Mouse (Mus musculus) cerebellum, adult 9-10 months (tissue): Measurements from ENCODE around the gene Nle1.
A peak's percentile ranks its signal among the peaks of the same experiment; 100 is the strongest.
"Not testable (repeated sequence)": the region's sequence is repeated elsewhere in the genome, so short reads cannot be mapped to it uniquely, and the experiment has no call there.

Source experiments
- DNase-seq: peaks from one replicate; pipeline ENCODE4 v3.0.0; 2022

Nle1 gene

DNA sequence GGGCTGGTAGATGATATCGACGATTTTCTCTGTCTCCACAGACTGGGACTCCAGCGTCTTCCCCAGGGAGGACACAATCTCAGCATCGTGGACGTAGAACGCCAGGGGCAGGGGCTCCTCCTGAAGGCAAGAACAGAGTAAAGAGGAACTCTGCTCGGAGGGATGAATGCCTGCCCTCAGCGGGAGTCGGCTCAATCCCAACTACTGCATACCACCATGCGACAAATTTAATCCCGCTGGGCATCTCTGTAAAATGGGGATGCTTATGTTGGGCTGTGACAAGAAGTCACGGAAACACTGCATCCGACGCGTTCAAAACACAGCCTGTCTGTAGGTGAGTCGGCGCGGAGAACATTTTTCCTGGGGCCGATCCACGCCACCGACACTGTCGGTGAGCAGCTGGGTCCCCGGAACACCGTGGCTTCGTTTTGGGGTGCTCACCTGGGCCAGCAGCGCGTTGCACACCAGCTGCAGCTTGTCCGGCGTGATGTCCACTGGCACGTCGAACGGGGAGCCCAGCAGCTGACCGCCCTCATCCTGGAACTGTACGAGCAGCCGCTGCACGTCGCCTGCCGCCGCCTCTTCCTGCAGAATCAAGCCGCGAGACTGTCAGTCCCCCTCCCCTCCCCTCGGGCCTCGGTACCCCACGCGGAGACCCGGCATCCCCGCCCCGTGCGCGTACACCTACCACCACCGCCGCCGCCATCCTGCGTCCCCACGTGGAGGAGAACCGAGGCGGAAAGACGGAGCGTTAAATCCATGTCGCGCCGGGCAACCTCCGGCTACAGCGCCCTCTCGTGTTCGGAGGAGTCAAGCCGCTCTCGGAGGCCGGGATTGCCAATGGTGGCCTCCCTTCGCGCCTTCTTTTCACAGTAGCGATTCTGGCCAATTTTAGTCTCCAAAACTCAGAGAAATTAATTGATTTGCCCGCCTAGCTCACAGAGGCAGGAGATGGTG is at the start of gene Nle1:
TSS of gene Nle1 (minus strand) at position 761 of the 957 bp plus-strand sequence.
- DNase-seq = peak; percentile 91

DNA sequence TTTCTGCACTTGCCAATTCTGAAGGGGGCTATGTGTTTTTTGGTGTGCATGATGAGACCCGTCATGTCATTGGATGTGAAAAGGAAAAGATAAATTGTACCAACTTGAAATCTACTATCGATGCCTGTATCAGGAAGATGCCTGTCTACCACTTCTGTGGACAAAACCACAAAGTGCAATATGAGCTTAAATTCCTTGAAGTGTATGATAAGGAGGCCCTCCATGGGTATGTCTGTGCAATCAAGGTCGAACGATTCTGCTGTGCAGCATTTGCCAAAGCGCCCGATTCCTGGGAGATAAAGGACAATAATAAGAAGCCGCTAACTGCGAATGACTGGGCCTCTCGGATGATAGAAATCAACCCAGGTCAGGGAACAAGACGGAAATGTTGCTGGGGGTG is 48.7 kb upstream of the Nle1 start:
- no peak for DNase-seq

DNA sequence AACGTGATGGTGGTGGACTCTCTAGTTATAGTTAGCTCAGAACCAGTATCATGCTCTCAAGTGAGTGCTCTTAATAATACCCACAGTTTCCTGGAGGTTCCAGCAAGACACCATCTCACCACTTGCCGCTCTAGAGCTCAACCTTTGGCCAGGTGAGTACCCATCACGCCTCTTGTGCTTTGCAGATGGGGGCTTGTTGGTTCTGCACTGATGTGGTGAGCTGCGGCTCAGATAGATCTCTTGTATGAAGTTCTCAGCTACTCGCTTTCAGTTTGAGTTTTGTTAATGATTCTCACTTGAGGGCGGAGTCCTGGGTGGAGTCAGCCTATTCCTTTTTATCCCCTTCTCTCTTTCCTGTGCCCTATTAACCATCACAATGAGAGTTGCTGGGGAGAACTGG is 46.4 kb upstream of the Nle1 start:
- DNase-seq = no peak

DNA sequence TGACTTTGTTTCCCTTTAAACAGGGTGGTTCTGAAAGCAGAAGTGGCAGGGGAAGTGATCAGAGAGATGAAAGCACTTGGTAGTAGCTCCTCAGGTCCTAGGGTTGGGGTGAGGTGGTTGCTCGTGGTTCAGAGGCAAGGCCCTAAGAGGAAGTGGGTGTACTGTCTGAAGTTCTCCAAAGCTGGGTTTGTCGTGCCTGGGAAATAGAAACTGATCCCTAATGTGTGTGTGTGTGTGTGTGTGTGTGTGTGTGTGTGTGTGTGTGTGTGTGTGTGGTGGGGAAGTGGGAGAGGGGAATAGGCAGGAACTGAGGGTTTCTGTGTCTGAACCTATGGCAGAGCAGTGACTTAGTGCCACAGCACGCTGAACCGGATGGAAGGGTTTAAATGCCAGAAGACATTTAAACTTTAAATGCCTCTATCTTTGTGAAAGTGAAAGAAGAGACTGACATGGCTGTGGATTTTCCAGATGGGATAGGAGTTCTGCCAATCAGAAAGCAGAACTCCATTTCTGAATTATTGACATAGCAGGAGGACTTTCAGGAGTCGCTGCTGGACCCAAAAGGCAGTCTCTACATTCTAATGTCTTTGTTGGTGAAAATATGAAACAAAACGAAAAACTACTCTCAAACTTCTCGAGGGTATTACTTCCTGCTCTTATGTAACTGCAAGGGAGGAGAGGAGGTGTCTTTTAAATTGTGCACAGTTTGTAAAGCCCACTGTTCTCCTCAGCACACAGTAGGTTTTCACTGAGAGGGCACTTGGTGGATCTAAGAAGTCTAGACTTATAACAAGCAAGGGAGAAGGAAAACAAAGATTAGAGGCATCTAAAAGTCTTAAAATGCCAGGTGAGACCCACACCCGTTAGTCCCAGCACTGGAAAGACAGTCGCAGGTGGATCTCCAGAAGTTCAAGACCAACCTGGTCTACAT is 44.7 kb upstream of the Nle1 start:
- DNase-seq = no peak

DNA sequence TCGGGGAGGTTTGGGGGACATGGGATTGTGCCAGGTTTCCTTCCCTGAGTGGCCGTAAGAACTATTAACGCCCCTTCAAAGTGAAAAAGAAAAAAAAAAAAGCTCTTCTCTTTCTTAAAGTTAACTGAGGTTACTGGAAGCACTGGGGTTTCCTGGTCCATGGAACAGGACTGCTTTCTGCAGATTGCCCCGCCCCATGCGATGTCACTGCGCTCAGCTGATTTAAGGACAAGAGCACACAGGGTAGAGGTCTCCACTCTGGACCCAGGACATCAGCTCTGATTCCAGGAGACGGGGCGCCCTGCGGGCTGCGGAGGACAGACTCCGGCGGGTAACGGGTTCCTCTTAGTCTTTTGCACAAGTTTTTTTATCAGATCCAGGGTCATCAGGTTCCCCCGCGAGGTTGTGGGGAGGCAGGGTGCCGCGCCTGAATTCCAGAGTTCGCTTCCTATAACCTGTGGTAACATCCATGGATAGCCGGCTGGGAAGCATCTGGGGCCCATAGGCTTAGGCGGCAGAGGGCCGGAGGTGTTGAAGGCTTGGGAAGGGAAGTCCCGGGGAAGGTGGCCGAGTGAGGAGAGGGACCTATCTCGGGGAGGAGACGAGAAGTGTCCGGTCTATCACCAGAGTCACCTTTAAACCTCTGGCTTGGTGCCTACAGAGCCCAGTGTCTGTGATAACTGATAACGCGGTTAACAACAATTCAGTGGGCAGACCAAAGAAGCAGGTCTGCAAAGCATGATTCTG is 43.8 kb upstream of the Nle1 start:
- no peak for DNase-seq

DNA sequence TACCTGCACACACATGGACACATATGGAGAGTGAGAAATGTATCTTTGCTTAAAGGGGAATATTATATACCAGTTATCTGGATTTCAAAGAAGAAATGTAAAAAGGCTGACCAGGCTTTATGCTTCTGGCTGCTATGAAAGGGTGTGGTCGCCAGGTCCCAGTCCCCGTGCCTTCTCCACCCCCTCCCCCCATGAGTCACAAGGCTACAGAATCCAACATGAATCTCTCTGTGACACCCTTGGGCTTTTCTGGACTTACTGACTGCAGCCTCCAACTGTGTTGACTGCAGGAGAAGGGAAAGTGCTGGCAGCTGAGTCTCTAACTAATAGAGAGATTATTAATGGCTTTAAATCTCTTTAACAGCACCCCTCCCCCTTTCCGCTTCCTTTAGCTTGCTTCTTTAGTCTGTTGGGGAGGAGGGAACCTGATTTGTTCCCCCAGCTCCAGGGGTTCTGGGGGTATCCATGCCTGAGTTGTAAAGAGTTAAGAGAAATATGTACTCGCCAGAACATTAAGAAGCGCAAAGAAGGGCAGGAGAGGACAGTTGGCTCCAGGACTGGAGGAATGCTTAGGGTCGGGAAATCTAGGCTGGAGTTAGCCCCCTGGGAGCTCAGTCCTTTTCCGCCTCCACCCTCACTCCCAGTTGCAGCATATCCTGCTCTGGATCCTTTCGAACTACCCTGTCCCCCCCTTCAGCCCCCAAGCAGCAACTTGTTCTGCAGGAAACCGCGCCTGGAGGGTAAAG is 42.7 kb upstream of the Nle1 start, which contains the start of gene Slfn5:
TSS of gene Slfn5 (plus strand) at position 614 of the 746 bp plus-strand sequence.
- no peak for DNase-seq

DNA sequence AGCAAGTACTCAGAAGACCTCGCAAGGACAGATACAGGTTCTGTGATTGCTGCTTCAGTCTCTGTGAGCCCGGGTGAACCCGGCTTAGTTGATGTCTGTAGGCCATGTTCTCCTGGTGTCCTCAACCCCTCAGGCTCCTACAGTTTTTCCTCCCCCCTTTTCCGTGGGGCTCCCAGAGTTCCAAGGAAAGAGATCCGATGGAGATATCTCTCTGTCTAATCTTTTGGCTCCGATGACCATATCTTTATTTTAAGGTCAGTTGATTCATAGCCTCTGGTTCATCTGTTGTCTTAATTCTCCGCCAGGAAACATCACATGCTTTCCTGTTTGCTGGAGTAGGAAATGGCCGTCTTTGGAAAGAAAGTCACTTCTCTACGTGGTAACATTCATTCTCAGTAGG is 40.8 kb upstream of the Nle1 start:
- no peak for DNase-seq

DNA sequence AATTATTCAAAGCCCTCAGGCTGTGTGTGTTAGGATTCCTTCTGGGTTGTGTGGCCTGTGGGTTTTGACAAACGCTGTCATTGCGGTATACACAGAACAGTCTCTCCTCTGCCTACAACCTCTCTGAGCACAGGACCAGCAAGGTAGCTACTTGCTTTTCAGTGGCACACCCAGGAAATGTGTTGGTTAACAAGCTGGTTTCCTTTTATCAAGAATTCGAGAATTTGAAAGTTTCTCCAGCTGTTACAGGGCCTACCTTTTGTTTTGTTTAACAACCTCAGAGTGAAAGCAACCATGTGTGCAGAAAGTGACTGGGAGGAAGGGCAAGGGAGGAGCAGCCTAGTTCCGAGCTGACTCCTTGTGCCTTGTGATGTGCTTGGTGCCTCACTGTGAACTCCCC is 39.2 kb upstream of the Nle1 start:
- DNase-seq = no peak

DNA sequence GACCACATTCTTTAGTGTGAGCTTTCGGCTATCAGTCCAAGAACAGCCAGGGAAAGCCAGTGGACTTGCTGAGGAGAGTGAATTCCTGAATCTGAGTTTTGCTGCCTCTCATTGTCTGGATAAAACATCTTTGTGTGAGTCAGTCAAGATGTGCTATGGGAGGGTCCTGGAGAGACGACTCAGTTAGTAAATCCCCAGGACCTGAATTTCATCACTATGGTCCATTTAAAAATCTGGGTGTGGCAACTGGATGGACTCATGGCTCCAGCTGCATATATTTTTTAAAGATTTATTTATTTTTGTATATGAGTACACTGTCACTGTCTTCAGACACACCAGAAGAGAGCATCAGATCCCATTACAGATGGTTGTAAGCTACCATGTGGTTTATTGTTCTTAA is 37.4 kb upstream of the Nle1 start:
- no peak for DNase-seq

DNA sequence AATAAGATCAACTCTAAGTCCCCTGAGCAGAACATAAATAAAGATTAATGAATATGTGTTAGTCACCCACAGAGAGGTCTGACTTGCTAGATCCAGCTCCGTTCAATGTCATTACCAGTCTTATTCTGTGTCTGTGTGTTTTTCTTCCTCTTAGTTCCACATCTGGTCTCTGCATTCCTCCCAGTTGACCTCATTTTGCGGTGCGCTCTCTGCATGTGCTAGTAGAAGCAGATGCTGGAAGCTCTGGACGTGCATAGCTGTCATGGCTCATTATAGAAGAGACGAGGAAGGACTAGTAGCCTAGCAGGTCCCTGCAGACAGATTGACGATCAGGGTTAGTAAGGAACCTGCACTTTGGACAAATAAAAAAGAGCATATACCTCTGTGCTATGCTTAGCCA is 35.1 kb upstream of the Nle1 start:
- no peak for DNase-seq

DNA sequence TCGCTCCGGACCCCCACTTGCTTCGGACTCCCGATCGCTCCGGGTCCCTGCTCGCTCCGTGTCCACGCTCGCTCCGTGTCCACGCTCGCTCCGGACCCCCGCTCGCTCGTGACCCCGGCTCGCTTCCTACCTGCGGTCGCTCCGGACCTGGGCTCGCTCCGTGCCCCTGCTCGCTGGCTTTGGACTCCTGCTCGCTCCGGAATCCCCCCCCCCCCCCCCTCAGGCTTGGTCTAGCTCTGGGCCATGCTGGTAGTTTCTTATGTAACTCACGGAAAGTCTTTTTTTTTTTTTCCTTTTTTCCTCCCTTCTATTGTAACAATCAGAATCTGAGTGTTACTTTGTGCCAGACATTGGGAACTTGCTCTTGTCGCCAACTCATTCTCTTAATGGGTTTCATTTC is 25.0 kb upstream of the Nle1 start:
- no peak for DNase-seq

DNA sequence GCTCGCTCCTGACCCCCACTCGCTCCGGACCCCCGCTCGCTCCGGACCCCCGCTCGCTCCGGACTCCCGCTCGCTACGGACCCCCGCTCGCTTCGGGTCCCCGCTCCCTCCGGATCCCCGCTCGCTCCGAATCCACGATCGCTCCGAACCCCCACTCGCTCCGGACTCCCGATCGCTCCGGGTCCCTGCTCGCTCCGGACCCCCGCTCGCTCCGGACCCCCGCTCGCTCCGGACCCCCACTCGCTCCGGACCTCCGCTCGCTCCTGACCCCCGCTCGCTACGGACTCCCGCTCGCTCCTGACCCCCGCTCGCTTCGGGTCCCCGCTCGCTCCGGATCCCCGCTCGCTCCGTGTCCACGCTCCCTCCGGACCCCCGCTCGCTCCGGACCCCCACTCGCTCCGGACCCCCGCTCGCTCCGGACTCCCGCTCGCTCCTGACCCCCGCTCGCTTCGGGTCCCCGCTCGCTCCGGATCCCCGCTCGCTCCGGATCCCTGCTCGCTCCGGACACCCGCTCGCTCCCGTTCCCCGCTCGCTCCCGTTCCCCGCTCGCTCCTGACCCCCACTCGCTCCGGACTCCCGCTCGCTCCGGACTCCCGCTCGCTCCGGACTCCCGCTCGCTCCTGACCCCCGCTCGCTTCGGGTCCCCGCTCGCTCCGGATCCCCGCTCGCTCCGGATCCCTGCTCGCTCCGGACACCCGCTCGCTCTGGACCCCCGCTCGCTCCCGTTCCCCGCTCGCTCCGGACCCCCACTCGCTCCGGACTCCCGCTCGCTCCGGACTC is 23.6 kb upstream of the Nle1 start:
- DNase-seq = not testable (repeated sequence)

DNA sequence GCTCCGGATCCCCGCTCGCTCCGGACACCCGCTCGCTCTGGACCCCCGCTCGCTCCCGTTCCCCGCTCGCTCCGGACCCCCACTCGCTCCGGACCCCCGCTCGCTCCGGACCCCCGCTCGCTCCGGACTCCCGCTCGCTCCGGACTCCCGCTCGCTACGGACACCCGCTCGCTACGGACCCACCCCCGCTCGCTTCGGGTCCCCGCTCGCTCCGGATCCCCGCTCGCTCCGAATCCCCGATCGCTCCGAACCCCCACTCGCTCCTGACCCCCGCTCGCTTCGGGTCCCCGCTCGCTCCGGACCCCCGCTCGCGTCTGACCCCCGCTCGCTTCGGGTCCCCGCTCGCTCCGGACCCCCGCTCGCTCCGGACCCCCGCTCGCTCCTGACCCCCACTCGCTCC is 22.9 kb upstream of the Nle1 start:
- not testable (repeated sequence) for DNase-seq

DNA sequence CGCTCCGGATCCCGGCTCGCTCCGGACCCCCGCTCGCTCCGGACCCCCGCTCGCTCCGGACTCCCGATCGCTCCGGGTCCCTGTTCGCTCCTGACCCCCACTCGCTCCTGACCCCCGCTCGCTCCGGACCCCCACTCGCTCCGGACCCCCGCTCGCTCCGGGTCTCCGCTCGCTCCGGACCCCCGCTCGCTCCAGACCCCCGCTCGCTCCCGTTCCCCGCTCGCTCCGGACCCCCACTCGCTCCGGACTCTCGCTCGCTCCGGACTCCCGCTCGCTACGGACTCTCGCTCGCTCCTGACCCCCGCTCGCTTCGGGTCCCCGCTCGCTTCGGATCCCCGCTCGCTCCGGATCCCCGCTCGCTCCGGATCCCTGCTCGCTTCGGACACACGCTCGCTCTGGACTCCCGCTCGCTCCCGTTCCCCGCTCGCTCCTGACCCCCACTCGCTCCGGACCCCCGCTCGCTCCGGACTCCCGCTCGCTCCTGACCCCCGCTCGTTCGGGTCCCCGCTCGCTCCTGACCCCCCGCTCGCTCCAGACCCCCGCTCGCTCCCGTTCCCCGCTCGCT is 22.3 kb upstream of the Nle1 start:
- DNase-seq = not testable (repeated sequence)

DNA sequence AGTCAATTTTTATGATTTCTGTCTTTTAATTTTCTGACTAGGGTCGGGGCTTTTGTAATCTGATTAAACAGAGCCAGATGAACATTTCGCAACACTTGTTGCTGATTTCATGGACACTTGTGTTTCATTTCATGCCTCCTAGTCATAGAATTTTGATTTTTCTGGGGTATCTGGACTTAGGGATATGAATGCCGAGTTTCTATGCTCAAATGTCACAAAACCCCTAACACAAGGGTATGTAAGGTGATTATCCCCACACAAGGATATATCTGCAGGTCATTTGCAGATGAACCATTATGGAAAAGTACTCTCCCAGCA is 21.4 kb upstream of the Nle1 start:
- DNase-seq = no peak

DNA sequence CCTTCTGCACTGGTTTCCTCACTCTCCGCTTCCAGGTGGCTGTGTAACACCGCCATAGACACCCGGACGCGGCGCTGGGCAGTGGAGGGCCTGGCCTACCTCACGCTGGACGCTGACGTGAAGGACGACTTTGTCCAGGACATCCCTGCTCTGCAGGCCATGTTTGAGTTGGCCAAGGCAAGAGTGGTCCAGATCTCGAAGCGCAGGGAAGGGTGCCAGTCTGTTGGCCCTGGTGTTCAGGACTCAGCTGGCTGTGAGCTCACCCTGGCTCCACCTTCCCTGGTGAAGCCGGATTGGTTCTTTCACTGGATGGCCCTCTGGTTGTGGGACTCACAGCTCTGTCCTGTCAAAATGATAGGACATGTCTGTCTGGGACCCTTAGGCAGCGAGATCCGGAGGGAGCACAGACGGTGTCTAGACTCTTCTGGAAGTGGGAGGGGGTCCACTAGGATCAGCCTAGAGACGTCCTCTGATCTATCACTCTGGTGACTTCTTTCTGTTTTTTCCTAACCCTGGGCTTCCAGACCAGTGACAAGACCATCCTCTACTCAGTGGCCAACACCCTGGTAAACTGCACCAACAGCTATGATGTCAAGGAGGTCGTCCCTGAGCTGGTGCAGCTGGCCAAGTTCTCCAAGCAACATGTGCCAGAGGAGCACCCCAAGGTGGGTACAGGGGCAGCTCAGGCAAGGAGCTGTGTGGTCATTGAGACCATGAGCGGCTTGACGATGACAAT is 20.9 kb upstream of the Nle1 start:
- DNase-seq = no peak

DNA sequence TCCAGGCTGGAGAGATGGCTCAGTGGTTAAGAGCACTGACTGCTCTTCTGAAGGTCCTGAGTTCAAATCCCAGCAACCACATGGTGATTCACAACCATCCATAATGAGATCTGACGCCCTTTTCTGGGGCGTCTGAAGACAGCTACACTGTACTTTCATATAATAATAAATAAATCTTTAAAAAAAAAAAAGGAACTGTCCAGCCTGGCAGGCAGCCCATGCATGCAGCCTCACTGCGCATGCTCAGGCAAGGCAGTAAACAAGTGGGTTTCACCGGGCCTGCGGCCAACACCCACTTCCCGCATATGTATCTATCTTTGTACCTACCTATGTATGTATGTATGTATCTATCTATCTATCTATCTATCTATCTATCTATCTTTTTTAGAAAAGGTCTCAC is 15.7 kb upstream of the Nle1 start:
- DNase-seq = not testable (repeated sequence)

DNA sequence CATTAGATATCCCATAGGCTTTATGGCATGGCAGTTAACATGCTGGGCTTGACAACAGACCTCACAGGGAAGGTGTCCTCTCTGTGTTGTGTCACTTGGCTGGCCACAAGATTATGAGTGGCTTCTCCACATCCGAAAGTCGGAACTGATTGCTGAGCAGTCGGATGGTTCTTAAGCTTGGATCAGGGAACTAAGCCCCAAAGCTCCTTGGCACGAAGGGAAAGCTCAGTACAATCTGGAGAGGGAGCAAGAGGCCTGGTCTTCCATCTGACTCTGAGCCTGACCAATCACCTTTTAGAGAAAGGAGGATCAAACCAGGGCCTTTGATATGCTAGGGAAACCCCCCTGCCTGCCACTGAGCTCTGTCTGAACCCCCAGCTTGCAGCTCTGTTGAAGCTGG is 13.5 kb upstream of the Nle1 start:
- no peak for DNase-seq

DNA sequence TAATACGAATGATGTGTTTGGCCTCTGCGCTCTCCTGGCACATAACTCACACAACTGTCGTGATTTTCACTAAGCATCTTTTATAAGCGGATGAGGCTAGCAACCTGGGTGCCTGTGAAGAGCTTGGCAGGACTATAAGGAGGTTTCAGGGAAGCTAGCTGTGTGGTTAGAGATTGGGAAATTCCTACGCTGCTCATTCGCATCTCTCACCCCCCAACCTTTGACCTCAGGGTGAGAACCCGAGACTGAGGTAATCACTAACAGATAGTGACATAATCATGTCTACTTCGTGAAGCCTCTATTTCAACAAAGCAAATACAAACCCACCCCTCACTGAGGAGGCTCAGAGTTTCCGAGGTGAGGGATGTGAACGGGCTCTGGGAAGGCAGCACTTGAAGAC is 12.6 kb upstream of the Nle1 start:
- no peak for DNase-seq

DNA sequence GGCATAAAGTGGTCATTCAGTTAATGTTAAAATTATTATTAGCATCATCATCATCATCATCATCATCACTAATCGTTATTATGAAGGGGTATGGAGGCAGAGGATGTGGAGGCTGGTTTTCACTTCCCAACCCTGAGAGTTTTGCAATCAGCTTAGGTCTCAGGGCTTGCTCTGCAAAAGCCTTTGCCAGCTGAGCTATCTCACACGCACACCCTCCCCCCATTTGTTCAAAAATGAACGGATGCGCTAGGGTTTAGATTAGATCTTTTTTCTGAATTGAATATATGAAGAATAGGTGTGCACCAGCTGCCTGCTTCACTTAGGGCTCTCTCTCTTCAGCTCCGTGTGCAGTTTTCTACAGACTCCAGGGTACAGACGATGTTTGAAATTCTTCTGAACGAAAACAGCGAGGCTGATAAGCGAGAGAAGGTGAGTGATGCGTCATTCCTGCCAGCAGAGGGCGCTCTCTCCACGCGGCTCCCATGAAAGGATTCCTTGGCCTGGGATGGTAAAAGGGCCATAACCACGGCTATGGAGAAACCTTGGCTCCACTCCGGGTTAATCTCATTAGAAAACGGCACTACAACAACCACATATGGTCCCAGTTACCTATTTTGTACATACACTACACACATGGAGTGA is 6.6 kb upstream of the Nle1 start:
- DNase-seq = peak; percentile 70
